Mouse (Mus musculus) effector memory CD4-positive, alpha-beta T cell, adult 5 months (primary cell): Measurements from ENCODE around the gene Zfp831. TPM values are rescaled to one million over a fixed set of nuclear protein-coding genes. Genes with fewer than 3 reads are reported as not detected.

ENCODE experiments used
- polyA plus RNA-seq: library from polyadenylated mRNA; unstranded; fragments of 100-300 nt; shearing (Covaris generic); gene quantifications from one replicate; pipeline ENCODE4 v1.2.1, GENCODE M21; 2017

The Zfp831 gene
- polyA plus RNA-seq, result 10.4 TPM

GRCm38 (mm10) chr2:174643448-174644144 lies at the start of gene Zfp831:
Zfp831 (plus strand) TSS chr2:174643534.

Other genes starting within 250 kb of the Zfp831 start
- 33.9 TPM for gene Nelfcd, start 227.7 kb upstream of the Zfp831 start, polyA plus RNA-seq
- gene Ctsz, start 204.5 kb upstream of the Zfp831 start, polyA plus RNA-seq, result 49.6 TPM
- not detected for gene Tubb1, start 192.8 kb upstream of the Zfp831 start, polyA plus RNA-seq
- 306 TPM for gene Atp5e, start 179.4 kb upstream of the Zfp831 start, polyA plus RNA-seq
- gene Prelid3b, start 170.5 kb upstream of the Zfp831 start, polyA plus RNA-seq, result 76.5 TPM
- gene Edn3, start 117.1 kb downstream of the Zfp831 start, polyA plus RNA-seq, result 0.11 TPM